Mouse (Mus musculus) left cerebral cortex, postnatal 10 days (tissue): ENCODE data around the gene Slc10a4. TPM values are rescaled to one million over a fixed set of nuclear protein-coding genes. Genes with fewer than 3 reads are reported as not detected.
A peak's percentile ranks its signal among the peaks of the same experiment; 100 is the strongest.
"Not testable (repeated sequence)": the region's sequence is repeated elsewhere in the genome, so short reads cannot be mapped to it uniquely, and the experiment has no call there.

Experiments
- DNase-seq, 2 experiments: peaks; one replicate each; pipeline ENCODE4 v3.0.0; 2021 to 2022; ENCODE audit warnings: low spot score in 2 of 2, mixed read lengths in 1 of 2; ENCODE audit errors: extremely low spot score in 1 of 2
- intact Hi-C: fragments of 180-260 bp; cut with DNase I; formaldehyde crosslinking; loops from one replicate; pipeline ENCODE4 v1.15.1; 2025
- total RNA-seq, 2 experiments: library from RNA; stranded (reverse); gene quantifications; 2 replicates each; pipeline ENCODE4 v1.2.3; 2021

Gene Slc10a4
- 1 to 10 TPM; 3.9 to 4.4 TPM for total RNA-seq

DNA sequence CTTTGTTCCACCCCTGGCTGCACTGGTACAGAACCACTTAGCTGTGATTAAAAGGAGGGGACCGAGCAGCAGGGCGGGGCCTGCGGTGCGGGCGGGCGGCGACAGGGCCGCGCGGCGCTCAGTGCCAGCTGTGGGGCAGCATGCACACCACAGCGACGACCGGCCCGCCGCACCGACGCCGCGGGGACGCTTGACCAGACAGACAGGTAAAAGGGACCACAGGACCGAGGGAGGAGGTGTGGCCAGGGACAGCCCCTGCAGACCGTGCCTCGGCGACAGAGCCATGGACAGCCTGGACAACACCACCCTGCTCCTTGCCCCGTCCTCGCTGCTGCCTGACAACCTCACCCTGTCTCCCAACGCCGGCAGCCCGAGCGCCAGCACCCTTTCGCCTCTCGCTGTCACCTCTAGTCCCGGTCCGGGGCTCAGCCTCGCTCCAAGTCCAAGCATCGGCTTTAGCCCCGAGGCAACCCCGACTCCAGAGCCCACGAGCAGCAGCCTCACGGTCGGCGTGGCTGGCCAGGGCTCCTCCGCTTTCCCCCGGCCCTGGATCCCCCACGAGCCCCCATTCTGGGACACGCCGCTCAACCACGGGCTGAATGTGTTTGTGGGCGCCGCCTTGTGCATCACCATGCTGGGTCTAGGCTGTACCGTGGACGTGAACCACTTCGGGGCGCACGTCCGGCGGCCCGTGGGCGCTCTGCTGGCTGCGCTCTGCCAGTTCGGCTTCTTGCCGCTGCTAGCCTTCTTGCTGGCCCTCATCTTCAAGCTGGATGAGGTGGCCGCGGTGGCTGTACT, at the start of gene Slc10a4:
TSS of gene Slc10a4 (plus strand) at position 100 of the 798 bp plus-strand sequence.
- peak in 1 of 2 experiments; percentile 29 for DNase-seq
- intact Hi-C loops = loop anchor here (5.0 kb wide), 1 partner anchor 420 kb away; the partner anchor contains the start of gene Gm5868

DNA sequence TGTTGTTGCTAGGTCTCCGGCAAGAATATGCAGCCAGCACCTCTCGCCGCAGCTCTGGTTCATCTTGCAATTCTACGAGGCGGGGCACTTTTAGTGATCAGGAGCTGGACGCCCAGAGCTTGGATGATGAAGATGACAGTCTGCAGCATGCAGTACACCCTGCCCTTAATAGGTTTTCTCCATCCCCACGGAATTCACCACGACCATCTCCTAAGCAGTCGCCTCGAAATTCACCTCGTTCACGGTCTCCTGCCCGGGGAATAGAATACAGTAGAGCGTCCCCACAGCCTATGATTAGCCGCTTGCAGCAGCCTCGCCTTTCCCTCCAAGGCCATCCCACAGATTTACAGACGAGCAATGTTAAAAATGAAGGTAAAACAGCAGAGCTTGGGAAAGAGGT, 49.4 kb upstream of the Slc10a4 start:
- intact Hi-C loops = no loop called here
- no peak for DNase-seq

- no peak for DNase-seq
- intact Hi-C loops = no loop called here
Observed at GRCm38 (mm10) chr5:72960096-72960495, 46.6 kb upstream of the Slc10a4 start.

DNA sequence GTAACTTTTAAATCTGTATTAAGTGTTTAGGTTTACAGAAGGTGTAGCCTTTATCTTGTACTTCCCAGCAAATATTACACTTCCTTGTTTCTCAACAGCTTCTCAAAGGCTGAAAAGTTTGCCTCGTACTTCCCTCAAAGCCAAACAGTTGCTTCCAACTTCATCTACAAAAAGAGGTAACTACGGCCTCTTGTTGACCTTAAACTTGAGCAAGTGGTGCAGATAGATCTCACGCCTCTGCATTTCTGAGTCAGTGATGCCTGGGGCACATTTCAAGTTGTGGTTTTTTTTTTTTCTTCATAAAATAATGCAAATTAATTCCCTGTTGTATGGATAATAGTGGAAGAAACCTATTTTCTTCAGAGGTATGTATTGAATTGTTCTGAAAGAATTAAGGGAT, 41.0 kb upstream of the Slc10a4 start:
- intact Hi-C loops = no loop called here
- DNase-seq = no peak

DNA sequence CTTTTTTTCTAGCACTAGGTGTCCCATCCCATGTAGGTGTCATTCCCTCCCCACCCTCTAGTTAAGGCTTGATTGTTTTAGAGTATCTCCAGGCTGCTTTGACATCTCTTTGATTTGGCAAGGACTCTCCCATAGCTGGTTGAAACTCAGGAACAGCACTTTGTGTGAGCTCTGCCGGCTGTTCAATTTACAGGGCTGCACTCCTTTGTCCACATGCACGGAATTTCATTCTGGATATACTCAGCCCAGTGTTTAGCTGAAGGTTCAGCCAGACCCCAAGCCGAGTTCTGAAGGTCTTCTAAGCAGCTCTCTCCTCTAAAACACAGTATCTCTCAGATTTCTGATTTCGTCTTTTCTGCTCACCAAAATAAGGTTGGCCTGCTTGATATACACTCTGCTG, 34.2 kb upstream of the Slc10a4 start:
- intact Hi-C loops = no loop called here
- DNase-seq = no peak

GRCm38 (mm10) chr5:72972934-72973333, 33.7 kb upstream of the Slc10a4 start:
- no peak for DNase-seq
- intact Hi-C loops = no loop called here

- intact Hi-C loops = loop anchor here (5.0 kb wide), 1 partner anchor 83 kb away; no protein-coding TSS in a partner anchor
- no peak for DNase-seq
Observed at GRCm38 (mm10) chr5:72974602-72975001, 32.1 kb upstream of the Slc10a4 start, which contains the start of gene Gm10135. TSS of gene Gm10135 (minus strand) at chr5:72974702.

GRCm38 (mm10) chr5:72975996-72976395, 30.7 kb upstream of the Slc10a4 start:
- intact Hi-C loops = loop anchor here (5.0 kb wide), 1 partner anchor 81 kb away; no protein-coding TSS in a partner anchor

DNA sequence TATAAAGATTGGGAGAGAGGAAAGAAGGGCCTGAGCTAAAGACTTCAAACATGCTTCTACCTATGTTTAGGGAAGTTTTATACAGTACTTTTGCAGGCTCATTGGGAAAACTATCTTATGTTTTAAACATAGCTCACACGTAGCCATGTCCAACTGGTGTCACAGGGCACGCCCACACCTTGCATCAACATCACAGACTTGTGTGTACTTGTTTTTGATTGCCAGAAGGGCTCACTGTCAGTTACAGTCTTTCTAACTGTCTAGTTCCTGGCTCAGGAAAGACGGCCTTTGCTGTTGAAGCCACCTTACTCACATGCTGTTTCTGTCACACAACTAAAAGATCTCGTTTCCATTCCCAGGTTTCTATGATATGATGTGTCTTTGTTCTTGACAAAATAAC, 30.1 kb upstream of the Slc10a4 start:
- intact Hi-C loops = loop anchor here (5.0 kb wide), 1 partner anchor 81 kb away; no protein-coding TSS in a partner anchor
- no peak for DNase-seq

More at GRCm38 (mm10) chr5:72975996-72976395, 30.7 kb upstream of the Slc10a4 start:
- DNase-seq = no peak

DNA sequence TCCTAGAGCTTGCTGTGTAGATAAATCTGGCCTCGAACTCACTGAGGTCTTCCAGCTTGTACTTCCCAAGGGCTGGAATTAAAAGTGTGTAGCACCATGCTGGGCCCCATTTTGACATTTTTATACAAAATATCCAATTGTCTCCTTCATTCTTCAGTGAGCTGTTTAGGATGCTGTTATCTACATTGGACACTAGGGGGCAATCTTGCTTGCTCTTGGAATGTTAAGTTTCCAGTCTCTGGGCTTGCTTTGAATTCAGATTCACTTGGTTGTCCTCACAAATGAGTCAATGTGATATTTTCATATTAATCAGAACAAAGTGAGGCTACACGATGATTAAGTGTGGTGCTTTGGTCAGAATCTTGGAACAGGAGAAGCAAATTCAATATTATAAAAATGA, 22.6 kb upstream of the Slc10a4 start:
- DNase-seq = peak in 1 of 2 experiments; percentile 52
- intact Hi-C loops = loop anchor here (5.0 kb wide), 2 partner anchors 88 to 398 kb away; no protein-coding TSS in a partner anchor

DNA sequence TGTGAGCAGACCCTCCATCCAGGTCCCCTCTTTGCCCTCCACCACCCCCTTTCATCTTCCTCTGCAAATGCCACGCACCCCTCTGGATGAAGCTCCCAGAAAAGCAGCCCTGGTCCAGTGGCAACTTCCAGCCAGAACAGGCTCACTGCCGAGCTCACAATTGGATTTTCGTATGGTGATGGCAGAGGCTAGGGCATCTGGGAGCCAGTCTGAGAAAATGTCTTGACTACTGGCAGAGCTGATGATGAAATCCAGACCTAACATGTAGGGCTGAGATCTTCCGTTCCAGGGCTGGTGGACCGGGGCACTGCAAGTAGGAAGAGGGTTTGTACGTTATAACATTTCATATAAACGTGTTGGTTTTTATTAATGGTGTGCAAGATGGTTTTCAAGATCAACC, 18.9 kb upstream of the Slc10a4 start:
- intact Hi-C loops = no loop called here
- DNase-seq = no peak

GRCm38 (mm10) chr5:72989756-72990155, 16.9 kb upstream of the Slc10a4 start:
- DNase-seq = no peak
- intact Hi-C loops = no loop called here

DNA sequence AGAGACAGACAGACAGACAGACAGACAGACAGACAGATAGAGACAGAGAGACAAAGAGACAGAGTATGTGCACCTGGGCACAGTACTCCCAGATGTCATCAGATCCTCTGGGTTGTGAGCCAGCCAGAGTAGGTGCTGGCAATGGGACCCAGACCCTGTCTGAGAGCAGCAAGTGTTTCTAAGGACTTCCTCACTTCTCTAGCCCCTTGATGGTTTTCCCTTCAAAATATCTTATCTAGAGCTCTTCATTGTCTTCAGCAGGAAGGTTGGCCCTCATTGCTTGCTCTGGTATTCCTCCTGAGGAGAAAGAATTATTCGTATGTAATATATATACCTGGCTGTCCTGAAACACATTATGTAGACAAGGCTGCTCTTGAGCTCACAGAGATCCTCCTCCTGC, 14.2 kb upstream of the Slc10a4 start:
- no peak for DNase-seq
- intact Hi-C loops = no loop called here

GRCm38 (mm10) chr5:72994424-72994823, 12.3 kb upstream of the Slc10a4 start:
- intact Hi-C loops = no loop called here
- no peak for DNase-seq

DNA sequence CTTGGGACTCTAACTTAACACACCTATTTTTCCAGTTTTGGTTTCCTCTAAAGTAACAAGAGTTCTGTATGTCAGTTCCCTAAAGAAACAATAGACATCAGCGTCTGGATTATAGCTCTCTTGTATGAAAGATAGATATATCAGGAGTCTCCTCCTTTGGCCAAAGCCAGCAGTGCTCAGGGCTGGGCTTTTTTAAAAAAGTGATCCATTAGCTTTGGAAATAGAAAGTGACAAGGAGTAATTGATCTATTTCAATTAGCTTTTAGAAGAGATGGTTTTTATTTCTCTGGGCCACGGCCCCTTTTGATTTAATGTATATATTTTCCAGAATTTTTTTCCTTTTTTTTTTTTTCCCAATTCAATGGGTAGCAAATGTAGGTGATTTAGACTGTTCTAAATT, 11.8 kb upstream of the Slc10a4 start:
- DNase-seq = no peak
- intact Hi-C loops = no loop called here

DNA sequence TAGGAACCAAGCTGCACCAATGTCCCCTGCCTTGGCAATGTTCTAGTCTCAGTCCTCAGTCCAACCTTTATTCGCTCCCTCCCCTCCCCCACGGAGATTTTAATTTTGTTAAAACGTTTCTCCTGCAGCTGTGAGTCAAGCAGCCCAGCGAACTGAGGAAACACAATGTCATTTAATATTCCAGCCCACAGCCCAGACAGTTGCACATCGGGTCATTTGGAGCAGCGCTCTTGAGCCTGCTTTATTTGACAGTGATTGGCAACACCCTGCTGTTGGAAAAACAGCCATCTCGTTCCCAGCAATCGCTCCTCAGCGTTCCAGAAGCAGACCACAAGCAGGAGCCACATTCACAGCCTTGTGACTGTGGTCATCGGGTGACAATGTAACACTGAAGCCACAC, 11.3 kb upstream of the Slc10a4 start:
- intact Hi-C loops = no loop called here

GRCm38 (mm10) chr5:72998546-72998945, 8.1 kb upstream of the Slc10a4 start:
- DNase-seq, intact Hi-C loops: not testable (repeated sequence)

More for the DNA sequence above, 11.3 kb upstream of the Slc10a4 start:
- DNase-seq = no peak

- intact Hi-C loops = no loop called here
- no peak for DNase-seq
Observed at GRCm38 (mm10) chr5:73004046-73004445, 2.6 kb upstream of the Slc10a4 start.

DNA sequence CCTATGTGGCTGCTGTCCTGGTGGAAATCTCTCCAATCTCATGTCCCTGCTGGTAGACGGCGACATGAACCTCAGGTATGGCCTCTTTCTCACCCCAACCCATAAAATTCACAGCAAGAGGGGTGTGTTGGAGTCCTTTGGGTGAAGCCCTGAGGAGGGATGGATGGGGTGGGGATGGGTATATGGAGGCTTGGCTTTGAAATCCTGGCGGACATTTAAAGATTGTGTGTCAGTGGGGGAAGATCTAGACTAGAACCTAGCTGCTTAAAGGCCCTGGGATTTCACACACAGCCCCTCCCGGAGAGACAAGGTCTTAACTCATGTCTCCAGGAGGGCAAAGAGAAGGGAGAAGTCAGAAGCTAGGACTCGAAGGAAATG, 888 bp downstream of the Slc10a4 start:
- intact Hi-C loops = loop anchor here (5.0 kb wide), 1 partner anchor 420 kb away; the partner anchor contains the start of gene Gm5868
- DNase-seq = no peak

DNA sequence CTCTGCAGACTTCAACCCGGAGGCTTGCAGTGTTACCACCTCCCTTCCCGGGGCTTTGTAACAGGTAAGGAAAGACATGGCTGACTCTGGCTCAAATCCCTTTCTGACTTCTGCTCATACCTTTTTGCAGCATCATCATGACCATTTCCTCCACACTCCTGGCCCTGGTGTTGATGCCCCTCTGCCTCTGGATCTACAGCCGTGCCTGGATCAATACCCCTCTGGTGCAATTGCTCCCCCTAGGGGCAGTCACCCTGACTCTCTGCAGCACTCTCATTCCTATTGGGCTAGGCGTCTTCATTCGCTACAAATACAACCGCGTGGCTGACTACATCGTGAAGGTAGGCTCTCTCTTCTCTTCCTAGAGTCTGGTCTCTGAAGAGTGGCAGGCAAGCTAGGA, 1.5 kb downstream of the Slc10a4 start:
- intact Hi-C loops = loop anchor here (5.0 kb wide), 1 partner anchor 421 kb away; the partner anchor contains the start of gene Gm5868

More for the DNA sequence above, 1.5 kb downstream of the Slc10a4 start:
- not testable (repeated sequence) for DNase-seq
